Mouse (Mus musculus): ENCODE measurements around the gene Pla2g15. TPM values are rescaled to one million over a fixed set of nuclear protein-coding genes. Genes with fewer than 3 reads are reported as not detected.

The Pla2g15 gene
- polyA plus RNA-seq, 1 experiment from 2014 or later = 12.9 TPM

- peak within 1 kb of the TSS; percentile 47 for H3K4me3 ChIP-seq
- H3K27ac ChIP-seq = no peak within 1 kb of the TSS
- H3K4me1 ChIP-seq = peaks cover 31% of the 10 kb centered on the region
- peak; percentile 36; the same call in 1 of the 2 replicates for ATAC-seq
- peak within 1 kb of the TSS; percentile 60 for H3K9ac ChIP-seq
- no peaks in the 10 kb centered on the region for H3K9me3 ChIP-seq (replicated peaks)
- peaks cover 78% of the 10 kb centered on the region for H3K27me3 ChIP-seq
- 1% methylated on average over 74 of the region's 86 CpGs for WGBS
- H3K36me3 ChIP-seq (ENCODE audit: poor library complexity, severe bottlenecking) = peaks cover 16% of the 10 kb centered on the region
- H3K4me2 ChIP-seq = peak within 1 kb of the TSS; percentile 76
Observed at GRCm38 (mm10) chr8:106136156-106137130, 13.8 kb upstream of the Pla2g15 start, which contains the start of gene Esrp2. Gene Esrp2, minus strand, starts transcription at chr8:106136974.

- WGBS = 3% methylated on average over 22 of the region's 22 CpGs
- Histone ChIP-seq H3K36me3 (ENCODE audit: poor library complexity, severe bottlenecking) (peaks cover 7% of the 10 kb centered on the region), H3K9me3 (replicated peaks) (no peaks in the 10 kb centered on the region), H3K4me2 (peak overlapping the region; percentile 76), H3K9ac (peak overlapping the region; percentile 60), H3K27ac (no peak overlapping the region), H3K4me3 (peak overlapping the region; percentile 47), H3K4me1 (peaks cover 31% of the 10 kb centered on the region), H3K27me3 (peaks cover 78% of the 10 kb centered on the region)
- ATAC-seq = no peak
Observed at GRCm38 (mm10) chr8:106137218-106137905, 12.8 kb upstream of the Pla2g15 start.

GRCm38 (mm10) chr8:106137906-106138477 is 12.2 kb upstream of the Pla2g15 start:
- H3K36me3 ChIP-seq (ENCODE audit: poor library complexity, severe bottlenecking) = peaks cover under 1% of the 10 kb centered on the region; the same call in 1 of the 2 replicates
- H3K27ac ChIP-seq = no peak overlapping the region
- H3K4me2 ChIP-seq = peak overlapping the region; percentile 76
- peaks cover 73% of the 10 kb centered on the region for H3K27me3 ChIP-seq
- peak overlapping the region; percentile 60; the same call in 1 of the 2 replicates for H3K9ac ChIP-seq
- no peaks in the 10 kb centered on the region for H3K9me3 ChIP-seq (replicated peaks)
- peak; percentile 57 for ATAC-seq
- under 1% methylated on average over 24 of the region's 24 CpGs for WGBS
- H3K4me1 ChIP-seq = peaks cover 31% of the 10 kb centered on the region
- peak overlapping the region; percentile 47 for H3K4me3 ChIP-seq

- no peaks in the 10 kb centered on the region for H3K9me3 ChIP-seq (replicated peaks)
- peak overlapping the region; percentile 76 for H3K4me2 ChIP-seq
- WGBS = 17% methylated on average over 7 of the region's 7 CpGs
- no peak for ATAC-seq
- peak overlapping the region; percentile 47 for H3K4me3 ChIP-seq
- peaks cover 67% of the 10 kb centered on the region for H3K27me3 ChIP-seq
- peak overlapping the region; percentile 60; the same call in 1 of the 2 replicates for H3K9ac ChIP-seq
- H3K27ac ChIP-seq = no peak overlapping the region
- H3K36me3 ChIP-seq (ENCODE audit: poor library complexity, severe bottlenecking) = no peaks in the 10 kb centered on the region
- H3K4me1 ChIP-seq = peaks cover 31% of the 10 kb centered on the region
Observed at GRCm38 (mm10) chr8:106138616-106139015, 11.6 kb upstream of the Pla2g15 start.

GRCm38 (mm10) chr8:106140191-106140590 is 10.0 kb upstream of the Pla2g15 start:
- peaks cover 51% of the 10 kb centered on the region for H3K27me3 ChIP-seq
- WGBS = 67% methylated on average over 5 of the region's 5 CpGs
- H3K27ac ChIP-seq = no peak overlapping the region
- H3K4me1 ChIP-seq = peaks cover 31% of the 10 kb centered on the region
- no peaks in the 10 kb centered on the region for H3K36me3 ChIP-seq (ENCODE audit: poor library complexity, severe bottlenecking)
- no peaks in the 10 kb centered on the region for H3K9me3 ChIP-seq (replicated peaks)
- H3K4me3 ChIP-seq = no peak overlapping the region
- H3K4me2 ChIP-seq = no peak overlapping the region
- no peak overlapping the region for H3K9ac ChIP-seq
- no peak for ATAC-seq

GRCm38 (mm10) chr8:106140769-106141168 is 9.4 kb upstream of the Pla2g15 start:
- Histone ChIP-seq H3K4me3 (no peak overlapping the region), H3K27me3 (peaks cover 45% of the 10 kb centered on the region), H3K4me2 (no peak overlapping the region), H3K4me1 (peaks cover 29% of the 10 kb centered on the region), H3K27ac (no peak overlapping the region), H3K9me3 (replicated peaks) (no peaks in the 10 kb centered on the region), H3K9ac (no peak overlapping the region), H3K36me3 (ENCODE audit: poor library complexity, severe bottlenecking) (no peaks in the 10 kb centered on the region)
- WGBS = 17% methylated on average over 13 of the region's 13 CpGs
- peak; percentile 69 for ATAC-seq

GRCm38 (mm10) chr8:106145331-106145730 is 4.9 kb upstream of the Pla2g15 start:
- H3K9me3 ChIP-seq (replicated peaks) = no peaks in the 10 kb centered on the region
- no peak overlapping the region for H3K27ac ChIP-seq
- H3K4me1 ChIP-seq = no peaks in the 10 kb centered on the region
- H3K4me3 ChIP-seq = no peak overlapping the region
- ATAC-seq = no peak
- 95% methylated on average over 2 of the region's 2 CpGs for WGBS
- H3K27me3 ChIP-seq = peaks cover 1% of the 10 kb centered on the region; the same call in 1 of the 2 replicates
- no peak overlapping the region for H3K9ac ChIP-seq
- no peaks in the 10 kb centered on the region for H3K36me3 ChIP-seq (ENCODE audit: poor library complexity, severe bottlenecking)
- no peak overlapping the region for H3K4me2 ChIP-seq

GRCm38 (mm10) chr8:106146014-106146413 is 4.2 kb upstream of the Pla2g15 start:
- Histone ChIP-seq H3K9me3 (replicated peaks) (no peaks in the 10 kb centered on the region), H3K4me3 (no peak overlapping the region), H3K9ac (no peak overlapping the region), H3K27ac (no peak overlapping the region), H3K4me2 (no peak overlapping the region), H3K36me3 (ENCODE audit: poor library complexity, severe bottlenecking) (no peaks in the 10 kb centered on the region), H3K27me3 (no peaks in the 10 kb centered on the region), H3K4me1 (peaks cover 6% of the 10 kb centered on the region)
- 95% methylated on average over 4 of the region's 4 CpGs for WGBS
- ATAC-seq = no peak

- no peak overlapping the region for H3K27ac ChIP-seq
Observed at GRCm38 (mm10) chr8:106147868-106148565, 2.2 kb upstream of the Pla2g15 start.

GRCm38 (mm10) chr8:106149025-106149424 is 1.2 kb upstream of the Pla2g15 start:
- ATAC-seq = no peak
- Histone ChIP-seq H3K27ac (no peak overlapping the region), H3K9me3 (replicated peaks) (no peaks in the 10 kb centered on the region), H3K36me3 (ENCODE audit: poor library complexity, severe bottlenecking) (no peaks in the 10 kb centered on the region), H3K4me1 (peaks cover 8% of the 10 kb centered on the region), H3K4me3 (no peak overlapping the region), H3K4me2 (no peak overlapping the region), H3K9ac (no peak overlapping the region), H3K27me3 (no peaks in the 10 kb centered on the region)
- WGBS = 92% methylated on average over 6 of the region's 6 CpGs

More at GRCm38 (mm10) chr8:106147868-106148565, 2.2 kb upstream of the Pla2g15 start:
- H3K36me3 ChIP-seq (ENCODE audit: poor library complexity, severe bottlenecking) = no peaks in the 10 kb centered on the region
- no peak overlapping the region for H3K4me3 ChIP-seq
- H3K27me3 ChIP-seq = no peaks in the 10 kb centered on the region
- no peaks in the 10 kb centered on the region for H3K9me3 ChIP-seq (replicated peaks)
- 88% methylated on average over 6 of the region's 6 CpGs for WGBS
- ATAC-seq = no peak
- peaks cover 8% of the 10 kb centered on the region for H3K4me1 ChIP-seq
- H3K9ac ChIP-seq = no peak overlapping the region
- H3K4me2 ChIP-seq = no peak overlapping the region

- Histone ChIP-seq H3K4me1 (peaks cover 8% of the 10 kb centered on the region), H3K4me2 (peak overlapping the region; percentile 78), H3K27me3 (no peaks in the 10 kb centered on the region), H3K36me3 (ENCODE audit: poor library complexity, severe bottlenecking) (peaks cover 11% of the 10 kb centered on the region; the same call in 1 of the 2 replicates), H3K4me3 (peak overlapping the region; percentile 83), H3K27ac (0 out of 2 replicates have a peak overlapping the region, but pooled peaks have one; percentile 19), H3K9ac (peak overlapping the region; percentile 79), H3K9me3 (replicated peaks) (no peaks in the 10 kb centered on the region)
- ATAC-seq = no peak
- 20% methylated on average over 8 of the region's 8 CpGs for WGBS
Observed at GRCm38 (mm10) chr8:106150653-106151000, 428 bp downstream of the Pla2g15 start.
